Mouse (Mus musculus) ES-E14 (cell line): ENCODE results near the gene Pmf1.

Experiments used
- HCFC1 ChIP-seq: IDR thresholded peaks from 2 replicates; pipeline ENCODE4 v1.6.1; 2012; ENCODE audit warnings: low read length, inconsistent platforms, borderline replicate concordance; ENCODE audit not compliant: insufficient read depth
- MAFK ChIP-seq: IDR thresholded peaks from 2 replicates; pipeline ENCODE4 v1.6.1; 2014; ENCODE audit warnings: mild to moderate bottlenecking, low read depth, low read length, inconsistent platforms; ENCODE audit not compliant: insufficient read depth
- ZNF384 ChIP-seq: IDR thresholded peaks from 2 replicates; pipeline ENCODE4 v1.6.1; 2012; ENCODE audit warnings: low read depth, low read length, inconsistent platforms

- TF ChIP-seq HCFC1 (no peak), ZNF384 (no peak), MAFK (no peak)
Measured at GRCm38 (mm10) chr3:88352907-88353306, 57.2 kb downstream of the Pmf1 start.
